Mouse (Mus musculus) spleen, adult 2 months (tissue): ENCODE results near the gene Efna5.

ENCODE experiments used
- CTCF ChIP-seq: fragments of 200-500 bp; IDR thresholded peaks from 2 replicates; pipeline ENCODE4 v1.5.1; 2011; ENCODE audit warnings: mild to moderate bottlenecking, inconsistent platforms; ENCODE audit not compliant: insufficient read depth, insufficient read length, insufficient replicate concordance; ENCODE audit errors: extremely low read depth
- POLR2A ChIP-seq: fragments of 200-500 bp; IDR thresholded peaks from 2 replicates; pipeline ENCODE4 v1.6.1; 2011; ENCODE audit warnings: low read depth, low read length, inconsistent platforms

DNA sequence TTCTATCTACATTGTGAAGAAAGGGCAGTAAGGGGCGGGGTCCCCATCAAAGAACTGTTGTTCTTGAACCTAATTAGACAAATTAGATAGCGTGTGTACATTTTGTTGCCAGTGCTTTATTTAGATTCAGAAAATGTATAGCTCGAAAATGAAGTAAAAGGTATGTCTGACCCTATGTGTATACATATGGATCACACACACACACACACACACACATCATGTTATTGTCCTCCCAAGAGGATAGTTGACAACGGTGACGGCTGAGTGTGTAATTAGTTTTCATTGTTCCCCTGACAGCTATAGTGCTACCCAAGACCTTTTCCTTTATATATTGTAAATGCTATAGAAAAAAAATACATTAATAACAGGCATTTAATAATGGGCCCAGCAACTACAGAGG lies 10.7 kb downstream of the Efna5 start:
- TF ChIP-seq POLR2A (no peak), CTCF (no peak)
